Mouse (Mus musculus) T-helper 2 cell (primary cell): Measurements from ENCODE around the gene Crtc1.

ENCODE experiments used
- in situ Hi-C: fragments of 300-600 bp; cut with MboI, MseI; formaldehyde crosslinking; loops from one replicate; pipeline ENCODE4 v1.15.1; 2025; ENCODE audit warnings: high pct_unique_total_duplicates

Gene Crtc1

DNA sequence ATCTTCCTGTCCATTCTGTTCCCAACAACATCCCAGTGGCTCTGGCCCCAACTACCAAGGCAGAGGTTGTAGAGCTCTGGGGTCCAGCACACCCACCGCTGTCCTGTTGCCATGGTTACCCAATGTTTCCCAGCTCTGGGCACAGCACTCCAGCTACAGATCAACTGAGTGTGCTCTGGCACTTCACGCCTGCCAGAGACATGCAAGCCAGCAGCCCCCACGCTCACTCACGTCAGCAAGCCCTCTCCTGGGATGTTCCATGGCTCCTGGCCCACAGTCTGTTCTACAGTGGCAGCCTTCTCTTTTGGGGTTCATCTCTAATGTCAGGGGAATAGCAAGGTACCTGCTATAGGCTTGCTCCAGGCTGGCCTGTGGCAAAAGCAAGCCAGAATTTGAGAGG, 23.9 kb upstream of the Crtc1 start:
- in situ Hi-C loops, result loop anchor here (5.0 kb wide), 1 partner anchor 71 kb away; no protein-coding TSS in a partner anchor

DNA sequence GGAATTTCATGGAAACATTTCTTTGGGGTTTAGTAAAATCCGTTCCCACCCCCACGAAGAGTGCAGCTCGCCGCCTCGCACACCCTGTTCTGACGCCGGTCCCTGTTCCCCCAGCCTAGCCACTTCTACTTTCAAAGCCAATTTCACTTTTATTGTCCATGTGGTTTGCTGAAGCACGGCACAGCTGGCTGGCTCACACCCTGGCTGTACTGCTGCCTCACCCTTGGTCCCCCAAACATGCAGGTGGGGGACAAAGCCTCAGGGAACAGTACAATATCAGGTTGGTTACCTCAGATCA, 23.1 kb upstream of the Crtc1 start:
- in situ Hi-C loops, result loop anchor here (5.0 kb wide), 1 partner anchor 70 kb away; no protein-coding TSS in a partner anchor

DNA sequence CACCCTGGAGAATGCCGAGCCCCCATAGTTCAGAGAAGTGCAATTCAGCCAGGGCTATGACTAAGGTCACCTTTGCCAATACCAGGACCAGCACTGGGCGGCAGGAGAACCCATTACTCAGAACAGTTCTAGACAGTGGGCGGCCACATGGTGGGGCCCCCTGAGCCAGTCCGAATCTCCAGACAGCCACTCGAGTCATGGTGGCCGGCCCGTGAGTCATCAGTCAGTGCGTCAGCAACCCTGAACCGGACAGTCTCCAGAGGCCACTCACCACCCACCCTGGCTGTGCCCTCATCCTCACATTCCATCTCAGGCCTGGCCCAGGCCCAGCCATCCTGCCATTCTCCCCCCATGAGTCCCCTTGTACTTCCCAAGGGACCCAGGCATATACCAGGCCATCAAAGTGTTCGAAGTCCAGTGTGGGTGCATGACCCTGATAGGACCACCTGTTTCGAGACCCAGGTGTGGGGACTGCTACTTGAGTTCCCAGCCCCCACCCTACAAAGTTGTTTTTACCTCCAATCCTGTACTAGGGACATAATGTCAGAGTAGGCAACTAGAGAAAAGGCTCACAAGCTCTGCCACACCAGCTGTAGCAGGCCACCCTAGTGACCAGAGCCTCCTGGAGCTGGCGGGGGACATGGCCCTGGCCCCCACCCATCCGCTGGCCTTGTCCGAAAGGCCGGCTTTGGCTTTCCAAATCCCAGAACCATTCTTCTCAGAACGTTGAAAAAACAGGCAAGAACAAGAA, 22.6 kb upstream of the Crtc1 start:
- in situ Hi-C loops, result loop anchor here (5.0 kb wide), 1 partner anchor 70 kb away; no protein-coding TSS in a partner anchor

DNA sequence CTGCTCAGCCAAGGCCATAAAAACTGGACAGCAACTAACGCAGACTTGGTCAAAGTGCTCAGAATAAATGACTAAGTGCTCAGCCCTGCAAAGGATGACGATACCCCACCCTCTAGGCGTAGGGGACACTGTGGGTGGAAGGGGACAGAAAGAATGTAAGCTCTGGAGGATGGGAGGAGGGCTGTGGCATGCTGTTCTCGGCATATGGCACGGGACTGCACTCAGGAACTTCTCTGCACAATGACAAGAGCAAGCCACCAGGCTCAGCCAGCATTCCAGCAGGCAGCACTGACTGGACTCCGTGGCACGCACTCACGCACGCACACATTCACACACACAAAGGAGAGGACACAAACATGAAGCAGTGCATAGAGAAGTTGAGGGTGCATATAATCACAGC, 21.2 kb upstream of the Crtc1 start:
- in situ Hi-C loops, result loop anchor here (5.0 kb wide), 1 partner anchor 68 kb away; no protein-coding TSS in a partner anchor

DNA sequence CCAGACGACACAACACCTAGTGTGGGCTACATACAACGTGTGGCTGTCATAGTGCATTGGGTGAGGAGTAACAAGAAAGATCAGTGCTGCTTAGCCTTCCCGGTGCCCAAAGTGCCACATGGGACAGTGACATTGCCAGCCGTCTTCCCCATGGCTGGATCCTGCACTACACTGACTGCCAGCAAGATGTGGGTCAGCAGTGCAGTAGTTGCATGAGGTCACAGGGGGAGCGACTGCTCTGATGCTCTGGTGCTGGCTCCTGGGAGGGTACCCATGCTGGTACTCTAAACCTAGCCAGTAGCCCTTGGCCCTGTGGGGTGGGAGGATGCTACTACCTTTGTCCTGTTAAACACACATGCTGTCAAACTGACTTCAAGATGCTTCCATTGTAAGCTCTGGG, 20.8 kb upstream of the Crtc1 start:
- in situ Hi-C loops, result loop anchor here (5.0 kb wide), 1 partner anchor 68 kb away; no protein-coding TSS in a partner anchor

DNA sequence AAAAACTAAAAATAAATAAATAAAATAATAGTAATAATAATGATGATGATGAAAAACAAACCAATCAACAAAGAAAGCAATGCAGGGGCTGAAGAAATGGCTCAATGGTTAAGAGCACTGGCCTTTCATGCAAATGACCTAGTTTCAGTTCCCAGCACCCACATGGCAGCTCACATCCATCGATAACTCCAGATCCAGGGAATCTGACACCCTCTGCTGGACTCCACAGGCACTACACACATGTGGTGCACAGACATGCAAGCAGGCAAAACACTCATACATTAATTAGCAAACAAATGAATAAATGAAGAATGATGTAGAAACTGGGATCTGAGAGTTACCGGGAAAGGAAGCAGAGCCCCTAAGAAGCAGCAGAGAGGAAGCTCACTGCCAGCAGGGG, 20.3 kb upstream of the Crtc1 start:
- in situ Hi-C loops, result loop anchor here (5.0 kb wide), 1 partner anchor 67 kb away; no protein-coding TSS in a partner anchor

DNA sequence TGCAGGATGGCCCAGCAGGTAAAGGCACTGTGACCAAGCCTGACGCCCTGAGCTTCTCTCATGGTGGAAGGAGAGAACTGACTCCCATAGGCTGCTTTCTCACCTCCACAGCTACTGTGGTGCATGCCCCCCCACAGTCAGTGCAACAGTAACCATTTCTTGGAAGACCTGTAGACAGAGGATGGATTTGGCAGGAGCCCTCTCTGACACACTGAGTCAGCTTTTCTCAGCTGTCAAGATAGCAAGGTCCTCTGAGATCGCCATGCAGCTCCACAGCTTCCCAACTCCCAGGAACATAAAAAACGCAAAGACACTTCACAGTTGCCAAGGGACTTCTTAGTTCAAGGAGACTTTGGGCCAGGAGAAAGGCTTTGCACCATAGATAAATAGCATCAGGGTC, 19.1 kb upstream of the Crtc1 start:
- in situ Hi-C loops, result no loop called here

DNA sequence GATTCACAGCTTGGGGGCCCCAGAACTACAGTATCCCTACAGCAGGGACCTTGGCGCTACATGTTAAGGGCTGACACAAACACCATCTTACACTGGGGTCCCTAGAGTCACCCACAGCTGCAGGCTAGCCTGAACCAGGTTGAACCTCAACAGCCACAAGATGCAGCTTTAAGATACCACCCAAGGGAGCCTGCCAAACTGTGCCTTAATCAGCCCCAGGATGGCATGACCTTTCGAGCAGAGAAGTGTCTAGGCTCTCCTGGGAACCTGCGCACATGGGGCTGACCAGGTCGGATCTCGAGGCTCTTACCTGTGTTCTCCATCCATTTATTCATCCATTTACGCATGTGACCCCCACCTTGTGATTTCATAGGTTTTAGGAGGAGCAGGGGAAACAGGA, 18.5 kb upstream of the Crtc1 start:
- in situ Hi-C loops, result no loop called here

DNA sequence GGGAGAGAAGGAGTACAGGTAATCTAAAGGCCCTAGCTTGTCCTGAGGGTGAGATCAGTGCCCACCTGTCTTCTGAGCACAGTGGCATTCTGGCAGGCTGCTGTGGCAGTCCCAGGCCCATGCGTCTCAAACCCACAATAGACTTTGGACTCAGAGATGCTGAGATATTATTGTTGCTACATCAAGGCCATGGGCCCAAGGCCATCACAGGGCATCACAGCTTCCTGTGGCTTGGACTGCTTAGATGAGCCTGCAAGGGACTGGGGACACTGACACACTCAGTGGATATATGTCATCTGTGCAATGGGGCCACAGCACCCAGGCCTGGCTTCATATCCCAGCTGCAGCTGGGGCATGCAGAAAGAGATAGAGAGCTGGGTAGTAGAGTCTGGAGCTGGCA, 17.6 kb upstream of the Crtc1 start:
- in situ Hi-C loops, result no loop called here

DNA sequence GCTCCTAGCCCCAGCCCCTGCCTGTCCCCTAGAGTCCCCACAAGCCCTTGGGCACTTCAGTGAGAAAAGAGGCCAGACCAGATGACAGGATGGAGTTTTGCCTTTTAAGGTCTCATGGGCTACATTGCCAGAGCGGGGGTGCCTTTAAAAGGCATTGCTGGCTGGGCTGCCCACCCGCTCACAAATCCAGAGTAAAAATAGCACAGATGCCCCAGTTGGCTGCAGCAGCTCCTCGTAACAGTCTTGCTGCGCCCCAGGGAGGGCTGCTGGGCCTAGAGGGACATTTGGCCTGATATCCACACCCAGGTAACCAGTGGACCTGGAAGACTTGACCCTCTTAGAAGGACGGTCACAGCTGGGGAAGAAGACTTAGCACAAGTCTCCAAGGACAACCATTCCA, 14.5 kb upstream of the Crtc1 start:
- in situ Hi-C loops, result no loop called here

DNA sequence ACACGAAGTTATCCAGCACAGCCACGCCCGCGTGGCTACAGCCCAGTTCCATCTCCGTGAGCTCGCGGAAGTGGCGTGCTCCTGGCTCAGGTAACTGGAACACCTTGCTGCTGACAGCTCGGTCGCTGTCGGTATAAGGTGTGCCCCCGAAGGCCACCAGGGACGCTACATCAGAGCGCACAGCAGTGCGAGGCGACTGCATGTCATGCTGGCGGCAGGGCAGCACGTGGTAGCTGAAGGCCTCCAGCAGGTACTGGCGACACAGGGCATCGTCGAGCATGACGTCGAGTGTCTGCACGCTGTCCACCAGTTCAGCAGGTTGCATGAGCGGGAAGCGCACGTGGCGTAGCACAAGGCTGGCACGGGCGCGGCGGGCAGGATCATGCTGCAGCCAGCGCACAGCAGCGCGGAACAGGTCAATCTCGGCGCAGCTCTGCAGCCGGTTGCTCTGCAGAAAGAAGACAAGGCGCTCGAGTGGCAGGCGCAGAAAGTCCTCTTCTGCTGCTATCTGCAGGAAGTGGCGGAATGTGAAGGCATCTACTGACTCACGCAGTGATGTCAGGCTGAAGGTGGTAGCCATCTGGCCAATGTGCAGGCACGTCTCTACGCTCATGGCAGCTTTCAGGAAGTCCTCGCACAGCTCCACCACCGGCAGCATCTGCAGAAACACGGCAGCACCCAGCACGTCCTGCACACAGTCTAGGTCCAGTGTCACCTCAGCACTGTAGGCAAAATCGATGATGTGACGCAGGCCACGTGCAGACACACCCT, 13.0 kb upstream of the Crtc1 start:
- in situ Hi-C loops, result no loop called here

DNA sequence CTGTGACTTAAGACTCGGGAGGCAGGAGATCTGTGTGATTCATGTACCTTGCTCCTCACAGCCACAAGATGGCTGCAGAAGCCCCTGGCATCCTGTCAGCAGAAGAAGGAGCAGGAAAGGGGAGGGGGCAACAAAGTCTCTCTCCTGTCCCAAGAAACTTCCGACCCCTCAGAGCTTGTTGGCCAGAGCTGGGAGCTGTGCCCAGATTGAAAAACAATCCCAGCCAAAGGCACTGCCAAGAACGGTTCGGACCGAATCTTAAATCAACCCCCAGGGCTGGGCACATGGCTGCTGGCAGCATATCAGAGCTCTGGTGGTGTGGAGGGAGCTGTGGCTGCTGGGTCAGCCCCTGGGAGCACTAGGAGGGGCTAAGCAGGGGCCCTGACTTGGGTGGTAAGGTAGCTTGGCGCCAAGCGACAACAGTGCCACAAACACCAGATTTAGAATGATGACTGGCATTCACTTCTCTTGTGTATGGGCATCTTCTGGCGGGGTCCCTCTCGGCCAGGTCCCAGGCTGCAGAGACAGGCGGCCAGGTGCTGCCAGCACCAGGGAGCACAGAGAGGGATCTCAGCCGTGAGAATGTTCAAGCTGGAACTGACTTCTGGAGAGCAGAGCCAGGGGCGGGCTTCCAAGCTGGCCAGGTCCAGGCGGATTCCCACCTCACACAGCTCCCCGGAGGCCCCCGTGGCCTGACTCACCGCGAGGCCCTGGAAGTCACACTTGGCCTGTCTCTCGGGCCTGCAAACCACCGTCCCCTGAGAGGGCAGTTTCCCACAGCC, 8.5 kb upstream of the Crtc1 start:
- in situ Hi-C loops, result no loop called here

DNA sequence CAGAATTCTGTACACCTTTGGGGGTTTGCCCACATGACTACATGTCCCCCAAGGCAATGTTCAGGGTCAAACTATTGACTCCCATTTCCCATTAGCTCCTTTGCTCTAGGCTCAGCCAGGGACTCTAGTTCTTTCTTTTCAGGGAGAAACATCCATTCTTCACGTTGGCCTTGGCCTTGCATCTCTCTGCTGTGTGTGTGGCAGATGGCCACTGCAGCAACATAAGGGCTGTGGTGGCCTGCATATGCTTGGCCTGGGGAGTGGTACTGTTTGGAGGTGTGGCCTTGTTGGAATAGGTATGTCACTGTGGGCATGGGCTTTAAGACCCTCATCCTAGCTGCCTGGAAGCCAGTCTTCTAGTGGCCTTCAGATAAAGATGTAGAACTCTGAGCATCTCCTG, 6.6 kb upstream of the Crtc1 start:
- in situ Hi-C loops, result no loop called here

DNA sequence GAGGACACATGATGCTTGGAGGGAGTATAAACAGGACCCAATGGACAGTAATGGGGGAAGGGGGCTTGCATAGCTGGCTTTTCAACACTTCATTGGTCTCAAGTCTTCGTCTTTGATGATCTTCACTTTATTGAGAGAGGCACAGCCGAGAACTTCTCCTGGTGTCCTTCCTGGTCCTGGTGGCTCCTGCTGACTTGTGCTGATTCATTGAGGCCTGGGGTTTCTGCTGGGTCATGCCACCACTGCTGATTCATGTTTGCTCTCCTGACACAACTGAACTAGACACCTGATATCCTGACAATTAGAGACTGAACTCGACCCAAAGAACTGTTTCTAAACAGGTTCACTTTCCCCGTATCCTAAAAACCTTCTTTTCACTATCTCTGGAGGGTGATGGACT, 3.9 kb upstream of the Crtc1 start:
- in situ Hi-C loops, result no loop called here

DNA sequence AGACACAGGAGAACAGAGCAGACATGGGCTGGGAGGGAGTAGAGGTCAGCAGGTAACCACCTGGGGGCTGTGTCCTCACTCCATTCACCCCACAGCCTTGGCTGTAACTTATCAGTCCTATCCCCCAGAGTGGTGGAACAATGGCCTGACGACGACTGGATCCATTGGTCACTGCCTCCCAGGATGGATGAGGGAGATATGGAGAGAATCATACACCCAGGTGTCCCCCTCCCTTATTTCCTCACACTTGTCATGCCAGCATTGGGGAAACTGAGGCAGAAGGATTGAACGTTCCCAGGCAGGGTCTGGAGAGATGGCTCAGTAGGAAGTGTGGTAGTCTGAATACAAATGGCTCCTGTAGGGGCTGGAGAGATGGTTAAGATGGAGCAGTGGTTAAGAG, 2.2 kb upstream of the Crtc1 start:
- in situ Hi-C loops, result no loop called here

DNA sequence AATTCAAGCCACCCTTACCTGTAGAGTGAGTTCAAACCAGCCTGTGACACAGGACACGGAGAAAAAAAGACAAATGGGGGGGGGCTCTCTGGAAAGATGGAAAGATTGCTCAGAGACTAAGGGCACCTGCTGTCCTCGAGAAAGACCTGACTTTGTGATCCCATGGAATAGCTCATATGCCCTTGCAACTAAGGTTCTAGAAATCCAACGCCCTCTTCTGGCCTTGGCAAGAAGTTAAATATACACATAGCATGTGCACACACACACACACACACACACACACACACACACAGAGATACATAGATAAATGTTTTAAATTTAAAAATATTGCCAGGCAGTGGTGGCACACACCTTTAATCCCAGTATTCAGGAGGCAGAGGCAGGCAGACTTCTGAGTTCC, 867 bp upstream of the Crtc1 start:
- in situ Hi-C loops, result no loop called here

DNA sequence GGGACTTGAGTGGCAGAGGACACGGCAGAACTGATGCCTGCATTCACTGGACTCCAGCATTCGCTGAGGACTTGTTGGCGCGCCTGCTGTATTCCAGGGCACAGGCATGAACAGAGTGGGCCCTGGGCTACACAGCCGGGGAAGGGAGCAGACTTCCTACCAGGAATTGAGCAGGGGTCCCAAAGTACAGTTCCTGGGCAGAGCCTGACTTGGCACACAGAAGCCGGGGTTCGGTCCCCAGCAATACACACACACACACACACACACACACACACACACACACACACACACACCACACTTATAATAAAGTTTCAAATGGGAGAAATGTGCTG, 435 bp upstream of the Crtc1 start:
- in situ Hi-C loops, result no loop called here

DNA sequence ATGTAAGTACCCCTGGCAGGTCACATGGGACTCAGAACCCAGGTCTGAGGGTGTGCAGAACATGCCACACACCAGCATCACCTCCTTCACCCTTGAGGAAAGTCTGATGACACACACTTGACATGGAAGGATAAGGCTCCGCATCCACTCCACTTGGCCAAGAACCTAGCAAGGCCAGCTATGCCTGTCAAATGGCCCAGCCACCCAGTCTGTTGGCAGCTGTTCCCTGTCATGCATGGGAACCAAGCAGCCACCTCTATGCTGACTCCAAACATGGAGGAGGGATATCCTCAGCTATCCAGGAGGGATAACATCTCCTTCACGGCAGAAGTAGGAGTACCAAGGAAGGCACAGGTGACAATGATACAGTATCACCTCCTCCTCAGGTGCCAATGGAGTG, 956 bp downstream of the Crtc1 start:
- in situ Hi-C loops, result no loop called here

DNA sequence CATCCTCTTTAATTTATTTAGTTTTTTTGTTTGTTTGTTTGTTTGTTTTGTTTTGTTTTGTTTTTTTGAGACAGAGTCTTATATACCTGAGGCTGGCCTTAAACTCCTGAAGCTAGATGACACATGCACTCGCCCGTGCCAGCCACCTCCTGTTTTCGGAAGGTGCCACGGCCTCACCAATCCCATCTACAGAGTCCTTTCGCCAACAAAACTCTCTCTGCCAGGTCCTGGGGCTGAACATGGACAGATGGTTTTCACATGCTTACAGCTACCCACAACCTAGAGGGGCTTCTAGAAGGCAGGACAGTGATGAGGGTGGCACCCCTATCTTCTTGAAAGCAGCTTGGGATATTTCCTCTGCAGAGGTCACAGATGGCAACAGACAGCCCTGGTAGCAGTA, 4.2 kb downstream of the Crtc1 start:
- in situ Hi-C loops, result no loop called here

DNA sequence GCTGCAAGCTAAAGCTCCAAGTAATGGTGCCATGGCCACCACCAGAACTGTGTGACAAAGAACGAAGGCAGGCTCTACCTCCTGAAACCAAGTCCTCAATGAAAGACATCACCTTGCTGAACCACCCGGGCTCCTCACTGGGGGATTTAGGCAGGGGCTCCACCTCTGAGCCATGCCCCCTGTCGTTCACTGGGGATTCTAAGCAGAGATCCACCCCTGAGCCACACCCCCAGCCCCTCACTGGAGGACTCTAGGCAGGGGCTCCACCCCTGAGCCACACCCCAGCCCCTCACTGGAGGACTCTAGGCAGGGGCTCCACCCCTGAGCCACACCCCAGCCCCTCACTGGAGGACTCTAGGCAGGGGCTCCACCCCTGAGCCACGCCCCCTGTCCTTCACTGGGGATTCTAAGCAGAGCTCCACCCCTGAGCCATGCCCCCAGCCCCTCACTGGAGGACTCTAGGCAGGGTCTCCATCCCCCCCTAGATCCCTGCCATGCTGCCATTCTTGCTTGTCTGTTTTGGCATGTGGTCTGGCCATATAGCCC, 6.3 kb downstream of the Crtc1 start:
- in situ Hi-C loops, result no loop called here

DNA sequence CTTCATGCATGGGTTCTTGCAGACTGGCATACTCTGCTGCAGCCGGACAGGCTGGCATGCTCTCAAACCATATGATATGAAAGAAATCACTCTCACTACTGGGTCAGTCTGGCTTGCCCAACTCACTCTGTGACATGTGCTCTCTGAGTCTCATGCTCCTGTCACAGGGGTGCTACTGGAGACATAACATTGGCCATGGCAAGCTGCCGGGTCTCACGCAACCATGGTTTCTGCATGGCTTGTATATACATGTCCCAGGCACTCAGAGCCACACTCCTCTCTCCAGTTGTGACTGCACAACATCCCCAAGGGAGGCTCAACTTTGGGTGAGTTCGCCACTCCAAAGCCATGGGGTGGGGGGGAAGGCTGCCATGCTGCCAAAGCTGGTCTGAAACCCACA, 8.2 kb downstream of the Crtc1 start:
- in situ Hi-C loops, result no loop called here

DNA sequence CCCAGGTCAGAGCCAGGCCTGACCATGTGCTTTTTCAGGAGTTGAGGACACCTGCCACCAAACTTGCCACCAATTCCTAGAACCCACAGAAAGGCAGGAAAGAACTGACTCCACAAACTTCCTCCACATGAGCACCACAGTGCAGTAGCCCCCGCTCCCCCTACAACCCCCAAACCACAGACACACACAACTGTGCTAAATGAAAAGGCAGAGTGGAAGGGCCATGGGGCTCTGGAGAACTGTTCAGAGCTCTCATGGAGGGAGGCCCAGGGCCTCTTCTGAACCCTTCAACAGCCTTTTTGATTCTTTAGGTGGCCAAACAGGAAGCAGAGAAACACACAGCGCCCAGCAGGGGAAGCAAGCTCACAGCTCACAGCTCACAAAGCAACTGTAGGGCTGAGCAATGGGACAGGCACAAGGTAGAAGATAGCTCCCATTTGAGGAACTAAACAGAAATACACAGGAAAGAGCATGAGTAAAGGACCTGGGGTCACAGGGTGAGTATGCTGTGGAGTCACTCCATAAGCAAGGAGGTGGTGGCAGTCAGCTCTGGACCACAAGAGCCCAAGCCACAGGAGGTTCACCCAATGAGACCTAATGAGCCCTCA, 13.0 kb downstream of the Crtc1 start:
- in situ Hi-C loops, result no loop called here
